Mouse (Mus musculus) bone marrow macrophage, adult 2 months (primary cell): ENCODE measurements around the gene Rab40b. TPM values are rescaled to one million over a fixed set of nuclear protein-coding genes. Genes with fewer than 3 reads are reported as not detected.

ENCODE experiments used
- H3K27ac ChIP-seq: 2 replicates; pipeline ENCODE4 v1.5.1; 2012; ENCODE audit warnings: low read depth, low read length; ENCODE audit not compliant: insufficient read depth
- H3K4me1 ChIP-seq: 2 replicates; pipeline ENCODE4 v1.6.1; 2012; ENCODE audit warnings: low read length; ENCODE audit not compliant: control insufficient read depth, insufficient read depth
- H3K4me3 ChIP-seq: 2 replicates; pipeline ENCODE4 v1.5.1; 2012; ENCODE audit warnings: mild to moderate bottlenecking, low read length, moderate library complexity; ENCODE audit not compliant: insufficient read depth
- CTCF ChIP-seq: IDR thresholded peaks from 2 replicates; pipeline ENCODE4 v1.5.1; 2012; ENCODE audit warnings: low read depth, mild to moderate bottlenecking, low read length, moderate library complexity
- POLR2A ChIP-seq: IDR thresholded peaks from 2 replicates; pipeline ENCODE4 v1.6.1; 2012; ENCODE audit warnings: mild to moderate bottlenecking, low read depth, low read length, borderline replicate concordance
- polyA plus RNA-seq: library from polyadenylated mRNA; stranded (reverse); fragments of >200 nt; gene quantifications from 2 replicates; pipeline ENCODE4 v1.2.4, GENCODE M21; 2012; ENCODE audit not compliant: missing spikeins, insufficient read depth, insufficient read length

Gene Rab40b
- not detected in 2 replicates for polyA plus RNA-seq

GRCm38 (mm10) chr11:121387750-121388553 is at the start of gene Rab40b:
TSS of gene Rab40b (minus strand) at chr11:121388251.
- Histone ChIP-seq H3K27ac (no peak within 1 kb of the TSS), H3K4me1 (no peaks in the 10 kb centered on the region), H3K4me3 (peak within 1 kb of the TSS; percentile 55)
- no peak for TF ChIP-seq POLR2A
- TF ChIP-seq CTCF = no peak

GRCm38 (mm10) chr11:121437236-121437635 is 49.2 kb upstream of the Rab40b start:
- Histone ChIP-seq H3K4me1 (peaks cover 6% of the 10 kb centered on the region), H3K4me3 (no peak overlapping the region), H3K27ac (no peak overlapping the region)
- TF ChIP-seq CTCF (no peak), POLR2A (no peak)

- Histone ChIP-seq H3K27ac (no peak within 1 kb of the TSS), H3K4me3 (peak within 1 kb of the TSS; percentile 55), H3K4me1 (peaks cover 6% of the 10 kb centered on the region)
- no peak for TF ChIP-seq CTCF
- no peak for TF ChIP-seq POLR2A
Measured at GRCm38 (mm10) chr11:121434156-121435155, 46.4 kb upstream of the Rab40b start, which contains the start of gene Fn3k. TSS of gene Fn3k (plus strand) at chr11:121434913.

GRCm38 (mm10) chr11:121433397-121433796 is 45.3 kb upstream of the Rab40b start:
- Histone ChIP-seq H3K27ac (no peak overlapping the region), H3K4me3 (no peak overlapping the region), H3K4me1 (peaks cover 6% of the 10 kb centered on the region)
- TF ChIP-seq POLR2A (no peak), CTCF (no peak)

GRCm38 (mm10) chr11:121421553-121422173 is 33.6 kb upstream of the Rab40b start:
- H3K27ac ChIP-seq = no peak overlapping the region

GRCm38 (mm10) chr11:121420830-121421552 is 32.9 kb upstream of the Rab40b start, which contains the start of gene Fn3krp:
TSS of gene Fn3krp (plus strand) at chr11:121421401.
- TF ChIP-seq CTCF (no peak), POLR2A (no peak)
- Histone ChIP-seq H3K4me1 (peaks cover 11% of the 10 kb centered on the region), H3K4me3 (peak within 1 kb of the TSS; percentile 99), H3K27ac (no peak within 1 kb of the TSS)

More at GRCm38 (mm10) chr11:121421553-121422173, 33.6 kb upstream of the Rab40b start:
- Histone ChIP-seq H3K4me1 (peaks cover 11% of the 10 kb centered on the region), H3K4me3 (peak overlapping the region; percentile 99)
- TF ChIP-seq CTCF = no peak
- no peak for TF ChIP-seq POLR2A

GRCm38 (mm10) chr11:121420379-121420778 is 32.3 kb upstream of the Rab40b start:
- peak overlapping the region; percentile 99; the same call in 1 of the 2 replicates for H3K4me3 ChIP-seq
- peaks cover 11% of the 10 kb centered on the region for H3K4me1 ChIP-seq
- H3K27ac ChIP-seq = no peak overlapping the region
- TF ChIP-seq POLR2A (no peak), CTCF (no peak)

- Histone ChIP-seq H3K4me1 (peaks cover 11% of the 10 kb centered on the region), H3K27ac (no peak overlapping the region), H3K4me3 (no peak overlapping the region)
- no peak for TF ChIP-seq CTCF
- TF ChIP-seq POLR2A = no peak
Measured at GRCm38 (mm10) chr11:121418932-121419331, 30.9 kb upstream of the Rab40b start.
